Mouse (Mus musculus) R1 (cell line): ENCODE data around the gene Cemip2.

ENCODE experiments used
- DNase-seq: peaks from one replicate; pipeline ENCODE4 v3.0.0-alpha.2; 2018; ENCODE audit warnings: low read depth, low spot score

Cemip2 gene

DNA sequence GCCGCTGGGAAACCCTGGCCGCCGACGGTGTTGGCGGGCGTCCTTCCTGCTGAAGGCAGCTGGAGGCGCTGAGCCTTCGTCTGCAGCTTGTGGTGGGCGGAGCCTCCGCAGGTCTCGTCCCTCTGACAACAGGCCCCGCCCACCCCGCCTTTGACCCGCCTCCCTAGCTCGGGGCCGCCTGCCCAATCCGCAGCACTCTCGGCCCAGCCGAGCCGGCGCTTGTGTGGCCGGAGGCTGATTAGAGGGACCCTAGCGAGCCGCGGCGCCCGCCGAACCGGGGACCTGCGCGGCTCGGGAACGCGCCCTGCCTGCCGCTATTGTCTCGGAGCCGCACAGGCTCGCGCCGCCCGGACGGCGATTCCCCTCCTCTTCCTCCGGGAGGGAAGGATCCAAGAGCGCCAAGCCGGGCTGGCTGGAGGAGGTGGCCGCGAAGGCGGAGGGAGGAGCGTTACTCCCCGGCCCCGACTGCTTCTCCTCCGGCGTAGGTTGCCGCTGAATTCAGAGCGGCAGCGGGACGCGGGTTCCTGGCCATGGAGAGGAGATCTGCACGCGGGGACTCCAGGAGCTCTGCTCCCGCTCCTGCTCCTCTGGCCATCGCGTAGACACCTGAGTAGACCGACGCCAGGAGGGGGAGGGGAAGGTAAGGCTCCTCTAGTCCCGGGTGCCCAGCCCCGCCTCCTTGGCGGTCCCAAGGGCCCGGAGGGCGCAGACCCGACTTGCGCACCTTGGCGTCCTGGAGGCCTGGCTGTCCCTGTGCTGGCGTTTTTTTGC is at the start of gene Cemip2:
Gene Cemip2, plus strand, starts transcription at position 196 of the 771 bp plus-strand sequence.
- DNase-seq: peak; percentile 92

DNA sequence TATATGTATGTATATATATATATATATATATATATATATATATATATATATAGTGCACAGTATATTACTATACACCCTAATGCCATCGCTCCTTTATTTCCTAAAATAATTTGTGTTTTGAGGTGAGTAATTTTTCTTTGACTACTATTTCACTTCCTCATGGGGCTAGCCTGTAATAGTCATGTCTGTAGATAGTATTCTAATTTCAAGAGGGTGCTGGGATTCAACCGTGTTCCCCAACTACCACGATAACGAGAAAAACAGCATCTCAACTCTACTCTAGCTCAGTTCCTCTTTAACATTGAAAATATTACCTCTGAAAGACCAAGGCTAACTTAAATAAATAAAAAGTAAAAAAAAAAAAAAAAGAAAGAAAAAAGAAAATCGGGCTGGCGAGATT is 49.8 kb upstream of the Cemip2 start:
- no peak for DNase-seq

DNA sequence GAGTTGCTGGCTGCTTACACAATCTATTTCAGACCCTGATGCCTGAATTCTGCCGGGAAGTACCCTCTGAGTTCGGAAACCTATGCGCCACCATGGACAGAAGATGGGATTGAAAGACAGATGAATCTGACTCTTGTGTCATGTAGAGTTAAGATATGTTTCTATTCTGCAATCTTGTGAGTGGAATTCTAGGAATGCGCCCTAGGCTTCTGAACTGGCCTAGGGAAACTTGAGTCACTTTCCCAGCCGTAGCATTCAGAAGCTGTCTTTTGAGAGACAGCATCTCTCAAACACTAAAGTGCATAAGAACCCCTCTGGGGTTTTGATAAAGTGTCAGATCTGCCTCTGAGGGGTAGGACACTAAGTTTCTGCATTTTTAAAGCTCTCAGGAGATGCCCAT is 46.3 kb upstream of the Cemip2 start:
- no peak for DNase-seq

DNA sequence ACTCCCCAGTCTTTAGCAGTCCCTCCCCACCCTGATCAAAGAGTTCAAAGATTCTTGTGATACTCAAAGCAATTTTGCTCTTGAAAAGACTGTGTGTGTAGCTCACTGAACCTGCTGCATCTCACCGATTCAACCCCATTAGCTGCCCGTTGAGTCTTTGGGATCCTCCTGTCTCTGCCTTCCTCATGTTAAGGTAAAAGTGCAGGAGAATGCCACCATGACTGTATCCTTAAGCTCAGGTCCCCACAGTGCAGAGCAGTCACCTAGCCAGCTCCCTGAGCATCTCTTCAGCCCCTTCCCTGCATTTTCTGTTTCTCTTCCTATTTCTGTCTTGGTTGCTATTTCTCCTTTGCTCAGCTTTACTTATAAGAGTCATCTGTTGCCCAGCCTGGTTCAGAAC is 45.0 kb upstream of the Cemip2 start:
- DNase-seq: no peak

DNA sequence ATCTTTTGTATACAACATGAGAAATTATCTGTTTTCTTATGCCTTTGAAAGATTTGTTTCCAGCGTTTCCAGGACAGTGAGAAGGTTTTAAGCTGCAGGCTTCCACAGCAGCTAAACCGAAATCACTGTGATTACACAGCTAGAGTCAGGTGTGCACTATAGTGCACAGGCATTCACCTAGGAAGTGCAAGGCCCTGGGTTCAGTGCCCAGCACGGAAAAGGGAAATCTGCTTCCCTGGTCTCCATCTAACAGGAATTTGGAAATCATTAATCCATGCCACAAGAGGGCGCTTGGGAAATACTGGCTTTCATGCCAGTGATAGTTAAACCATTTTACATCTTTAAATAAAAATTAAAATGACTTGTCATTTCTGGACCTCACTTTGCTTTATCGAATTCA is 44.0 kb upstream of the Cemip2 start:
- DNase-seq: no peak

DNA sequence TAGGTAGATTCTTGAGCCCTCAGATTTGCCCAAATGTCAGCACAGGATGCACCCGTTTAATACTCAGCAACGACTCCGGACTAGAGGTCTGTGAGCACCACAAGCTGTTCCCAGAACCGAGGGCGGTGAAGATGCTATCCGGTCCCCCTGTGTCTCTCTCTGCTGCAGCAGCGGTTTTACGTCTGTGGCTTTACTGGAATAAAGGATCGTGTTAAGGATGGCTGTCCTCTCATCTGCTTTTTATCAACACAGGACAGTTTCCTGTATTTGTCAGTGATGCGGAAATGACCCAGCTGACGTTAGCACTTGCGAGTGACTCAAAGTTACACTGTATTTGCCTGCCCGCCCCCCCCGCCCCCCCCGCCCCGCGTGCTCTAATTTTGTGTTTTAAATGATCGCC is 40.7 kb upstream of the Cemip2 start:
- DNase-seq: no peak

DNA sequence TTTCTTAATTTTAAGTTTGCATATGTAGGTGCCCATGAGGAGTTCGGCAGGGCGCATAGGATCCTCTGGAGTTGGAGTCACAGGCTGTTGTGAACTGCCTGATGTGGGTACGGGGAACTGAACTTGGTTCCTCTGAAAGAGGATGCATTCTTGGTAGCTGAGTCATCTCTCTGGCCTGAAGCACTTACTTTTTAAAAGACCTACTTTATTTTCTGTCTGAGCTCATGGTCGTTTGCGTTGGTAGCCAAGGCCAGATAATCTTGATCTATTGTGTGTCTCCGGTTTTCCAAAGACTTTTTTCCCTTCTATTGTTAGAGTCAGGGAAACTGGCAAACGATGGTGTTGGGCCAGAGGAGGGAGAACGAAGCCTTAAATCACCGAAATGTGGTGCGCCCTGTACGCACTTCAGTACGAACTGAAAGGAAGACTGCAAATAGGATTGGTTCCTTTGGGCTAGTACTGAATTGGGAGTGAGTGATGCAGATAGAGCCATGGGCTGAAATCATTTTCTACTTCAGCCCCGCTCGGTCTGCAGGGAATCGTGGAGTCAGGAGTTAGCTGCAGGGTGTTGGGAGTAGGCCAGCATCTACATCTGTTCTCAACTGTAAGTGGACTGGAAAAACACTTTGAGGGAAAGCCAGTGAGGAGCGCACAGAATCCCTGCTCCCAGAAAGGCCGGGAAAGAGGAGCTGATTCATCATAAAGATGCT is 40.1 kb upstream of the Cemip2 start:
- no peak for DNase-seq

DNA sequence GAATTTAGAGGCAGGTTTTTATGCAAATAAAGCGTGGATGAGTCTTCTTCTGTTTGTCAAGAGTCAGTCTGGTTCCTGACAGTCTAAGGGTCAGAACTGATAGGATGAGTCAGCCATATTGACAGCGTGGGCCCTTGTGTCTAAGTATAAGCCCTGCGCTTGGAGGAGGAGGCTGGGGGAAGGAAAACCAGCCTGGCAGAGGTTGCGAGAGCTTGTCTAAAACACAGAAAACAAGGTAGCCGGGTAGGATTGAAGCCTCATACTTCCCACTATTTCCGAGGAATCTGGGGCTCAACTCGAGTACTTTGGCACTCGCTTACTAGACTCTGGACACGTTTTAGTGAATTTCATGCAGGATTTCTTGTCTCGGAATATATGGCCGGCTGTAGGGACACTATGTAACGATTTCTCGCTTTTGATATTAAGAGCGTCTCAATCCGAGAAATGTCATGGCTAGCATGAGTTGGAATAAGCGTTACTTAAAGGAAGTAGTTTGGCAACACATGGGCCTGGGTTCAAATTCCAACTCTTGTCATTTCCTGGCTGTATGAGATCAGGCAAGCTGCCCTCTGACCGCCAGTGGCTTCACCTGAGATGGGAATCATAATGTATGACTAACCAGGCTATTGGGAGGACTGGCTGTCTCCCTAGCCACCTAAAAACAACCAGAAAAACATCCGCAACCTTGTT is 39.4 kb upstream of the Cemip2 start:
- no peak for DNase-seq

DNA sequence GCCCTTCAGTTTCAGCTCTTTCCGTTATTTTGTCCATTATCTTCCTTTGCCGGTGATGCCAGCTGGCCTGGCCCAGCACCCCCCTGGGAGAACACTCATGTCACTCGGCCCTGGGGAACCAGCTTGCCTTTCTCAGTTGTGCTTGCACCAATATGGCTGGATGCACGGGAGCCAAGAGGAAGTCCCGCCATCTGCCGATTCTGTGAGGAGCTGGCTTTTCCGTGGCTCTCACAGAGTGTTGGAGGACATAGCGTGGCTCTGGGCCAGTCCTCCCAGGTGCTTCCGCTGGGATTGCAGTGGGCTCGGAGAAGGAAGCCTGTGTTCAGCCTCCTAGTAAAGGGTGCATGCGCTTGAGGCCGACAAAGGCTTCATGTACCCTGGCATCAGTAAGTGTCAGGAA is 36.0 kb upstream of the Cemip2 start:
- DNase-seq: no peak

DNA sequence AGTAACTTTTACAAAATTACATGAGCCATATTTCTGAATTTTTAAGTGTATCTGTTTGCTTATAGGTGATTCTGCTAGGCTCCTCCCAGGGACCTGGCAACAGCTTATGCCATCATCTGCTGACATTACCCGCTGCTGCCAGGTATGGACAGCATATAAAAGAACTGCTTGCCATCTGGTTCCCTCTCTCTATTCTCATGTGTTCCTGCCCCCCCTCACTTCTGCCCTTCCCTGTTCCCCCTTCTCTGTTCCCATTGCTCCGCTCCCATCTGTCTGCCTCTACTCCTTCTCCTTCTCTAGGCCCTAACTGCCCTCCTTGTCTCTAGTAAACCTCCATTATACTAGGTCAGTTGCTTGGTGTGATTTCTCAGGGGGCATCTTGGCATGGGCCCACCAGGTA is 32.6 kb upstream of the Cemip2 start:
- DNase-seq: no peak

DNA sequence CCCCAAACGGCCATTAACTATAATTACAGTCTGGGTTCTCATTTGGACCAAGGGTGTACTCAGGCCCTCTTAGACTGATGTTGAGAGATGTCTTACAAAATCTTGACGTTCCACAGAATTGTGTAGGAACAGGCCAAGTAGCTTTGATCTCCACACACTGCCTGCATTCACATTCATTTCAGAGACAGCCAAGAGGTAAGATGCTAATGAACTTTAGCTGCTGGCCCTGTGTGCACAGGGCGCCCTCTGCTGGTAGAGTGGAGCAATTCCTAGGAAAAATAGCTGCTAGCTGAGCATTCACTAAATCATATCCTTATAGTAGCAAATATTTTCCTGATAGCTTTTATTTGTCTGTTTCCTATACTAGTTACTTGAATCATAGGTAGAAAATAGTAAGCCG is 30.8 kb upstream of the Cemip2 start:
- DNase-seq: peak; percentile 67

DNA sequence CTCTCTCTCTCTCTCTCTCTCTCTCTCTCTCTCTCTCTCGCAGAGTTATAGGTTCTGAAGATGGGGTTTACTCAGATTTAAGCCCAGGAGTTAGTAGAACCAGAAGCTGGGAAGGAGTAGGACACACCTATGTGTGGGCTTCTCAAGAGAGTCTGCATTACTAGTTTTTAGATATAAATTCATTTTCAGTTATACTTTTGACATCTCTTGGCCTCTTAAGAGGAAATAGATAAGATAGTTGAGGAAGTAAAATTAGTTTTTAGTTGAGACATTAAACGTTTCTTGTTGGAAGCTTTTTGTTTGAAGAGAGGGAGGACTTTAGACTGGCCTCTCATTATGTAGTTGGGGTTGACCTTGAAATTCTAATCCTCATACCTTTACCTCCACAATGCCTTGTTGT is 28.0 kb upstream of the Cemip2 start:
- no peak for DNase-seq

DNA sequence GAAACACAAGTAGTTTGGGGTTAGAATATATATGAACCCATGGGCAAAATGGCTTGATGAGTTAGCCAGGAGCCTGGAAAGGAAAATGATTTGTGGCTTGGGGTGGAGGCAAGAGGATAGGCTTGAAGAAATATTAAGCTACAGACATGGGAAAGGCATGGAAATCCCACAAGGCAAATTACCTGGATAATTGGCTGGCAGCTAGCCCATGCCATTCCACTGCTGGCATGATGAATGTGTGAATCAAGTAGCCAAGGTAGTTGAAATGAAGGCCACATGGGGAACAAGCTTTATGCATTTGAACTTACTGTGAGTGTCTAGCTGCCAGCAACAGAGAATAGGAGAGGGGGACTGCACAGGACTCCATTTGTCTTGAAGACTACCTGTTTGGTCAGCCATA is 16.5 kb upstream of the Cemip2 start:
- no peak for DNase-seq

DNA sequence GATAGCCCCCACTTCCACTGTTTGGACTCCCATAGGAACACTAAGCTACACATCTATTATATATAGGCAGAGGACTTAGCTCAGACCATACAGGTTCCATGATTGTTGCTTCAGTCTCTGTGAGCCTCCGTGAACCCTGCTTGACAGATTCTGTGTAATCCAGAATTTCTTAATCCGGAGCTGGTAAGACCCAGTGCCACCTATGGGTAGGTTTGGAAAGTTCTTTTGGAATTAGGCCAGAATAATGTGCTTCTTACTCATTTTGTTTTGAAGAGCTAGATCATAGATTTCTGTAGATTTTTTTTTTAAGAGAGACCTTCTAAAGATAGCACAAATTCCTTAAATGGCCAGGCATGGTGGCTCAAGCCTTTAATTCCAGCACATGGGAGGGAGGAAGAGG is 14.1 kb upstream of the Cemip2 start:
- no peak for DNase-seq

DNA sequence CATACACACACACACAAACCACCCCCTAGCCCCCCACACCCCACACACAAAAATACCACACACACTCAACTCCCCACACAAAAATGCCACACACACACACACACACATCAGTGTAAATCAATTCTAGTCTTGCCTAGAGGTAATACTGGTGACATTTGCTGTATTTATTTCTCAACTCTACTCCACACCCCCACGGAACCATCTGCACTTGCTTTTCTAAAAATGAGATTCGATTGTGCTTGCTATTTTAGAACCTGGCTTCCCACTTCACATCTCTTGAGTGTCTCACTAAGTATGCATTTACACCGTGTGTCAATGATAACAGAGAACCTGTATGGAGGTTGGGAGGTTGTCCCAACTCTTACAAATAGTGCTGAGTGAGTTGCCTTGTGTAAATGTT is 13.4 kb upstream of the Cemip2 start:
- DNase-seq: no peak

DNA sequence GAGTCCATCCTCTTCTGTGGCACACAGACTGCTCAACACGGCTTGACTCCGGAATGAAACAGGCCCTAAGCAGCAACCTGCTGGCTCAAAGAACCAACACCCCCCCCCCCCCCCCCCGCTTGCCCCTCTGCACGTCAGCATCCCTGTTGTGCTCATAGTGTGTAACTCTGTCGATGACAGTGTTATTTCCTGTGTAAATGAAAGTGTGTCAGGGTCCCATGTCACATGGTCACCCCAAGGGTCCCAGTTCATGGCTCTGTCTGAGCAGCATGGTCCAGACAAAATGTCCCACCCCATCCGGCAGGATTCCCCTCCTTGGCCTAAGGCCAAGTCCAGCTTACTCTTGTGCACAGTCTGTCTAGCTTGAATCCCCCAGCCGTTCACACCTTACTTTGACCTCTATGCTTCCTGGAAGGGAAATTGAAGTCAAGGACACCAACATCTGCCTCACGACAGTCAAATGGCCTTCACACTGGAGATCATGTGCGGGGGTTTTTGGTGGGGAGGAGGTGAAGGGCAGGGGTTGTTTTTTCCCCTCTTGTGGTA is 10.6 kb upstream of the Cemip2 start:
- DNase-seq: peak; percentile 60

DNA sequence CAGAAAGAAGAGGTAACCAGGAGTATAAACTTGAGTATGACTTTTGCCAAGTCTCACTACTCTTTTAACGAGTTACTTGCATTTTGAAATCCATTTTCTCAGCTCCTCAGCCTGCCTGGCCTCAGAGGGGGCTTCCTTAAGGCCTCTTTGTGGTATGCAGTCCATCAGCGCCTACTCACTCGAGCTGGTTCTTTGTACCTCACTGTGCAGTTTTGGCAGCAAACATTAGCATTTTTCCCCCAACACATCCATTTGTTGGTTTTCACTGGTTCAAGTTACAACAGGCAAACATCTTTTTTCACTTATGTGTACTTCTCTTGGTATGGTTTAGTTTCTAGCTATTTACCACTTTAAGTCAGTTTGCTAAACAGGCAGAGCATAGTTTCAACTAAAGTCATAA is 8.3 kb upstream of the Cemip2 start:
- DNase-seq: no peak

DNA sequence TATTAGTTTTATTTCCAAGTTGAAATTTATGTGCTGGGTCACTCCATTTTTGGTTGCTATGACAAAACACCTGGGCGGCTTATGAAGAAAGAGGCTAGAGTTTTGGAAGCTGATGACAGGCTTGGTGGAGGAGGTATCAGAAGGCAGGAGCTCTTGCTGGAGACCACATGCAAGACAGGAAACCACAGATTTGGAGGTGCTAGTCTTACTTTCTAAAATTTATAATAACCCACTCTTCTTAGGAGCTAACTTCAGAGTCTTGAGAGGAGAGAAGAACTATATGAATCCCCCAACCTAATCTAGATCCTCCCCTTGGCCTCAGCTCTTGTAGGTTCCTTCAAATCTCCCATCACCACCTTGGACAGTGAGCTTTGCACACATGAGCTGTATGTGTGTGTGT is 6.6 kb upstream of the Cemip2 start:
- no peak for DNase-seq

DNA sequence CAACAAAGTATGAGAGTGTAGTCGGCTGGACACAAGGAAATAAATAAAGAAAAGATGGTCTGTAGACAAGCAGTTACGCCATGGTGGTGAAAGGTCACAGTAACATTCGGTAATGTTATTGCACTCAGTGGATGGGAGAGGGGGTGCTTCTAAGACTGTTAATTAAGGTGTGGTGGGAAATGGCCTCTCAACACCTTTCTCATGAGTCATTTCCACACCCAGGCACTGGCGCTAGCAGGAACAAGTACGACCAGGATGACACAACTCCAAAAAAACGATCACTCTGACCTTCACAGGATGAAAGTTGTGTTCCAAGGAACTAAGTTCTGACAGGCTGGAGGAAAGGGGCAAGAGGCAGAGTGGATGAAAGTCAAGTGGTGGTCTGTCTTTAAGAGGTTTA is 4.5 kb upstream of the Cemip2 start:
- DNase-seq: no peak

DNA sequence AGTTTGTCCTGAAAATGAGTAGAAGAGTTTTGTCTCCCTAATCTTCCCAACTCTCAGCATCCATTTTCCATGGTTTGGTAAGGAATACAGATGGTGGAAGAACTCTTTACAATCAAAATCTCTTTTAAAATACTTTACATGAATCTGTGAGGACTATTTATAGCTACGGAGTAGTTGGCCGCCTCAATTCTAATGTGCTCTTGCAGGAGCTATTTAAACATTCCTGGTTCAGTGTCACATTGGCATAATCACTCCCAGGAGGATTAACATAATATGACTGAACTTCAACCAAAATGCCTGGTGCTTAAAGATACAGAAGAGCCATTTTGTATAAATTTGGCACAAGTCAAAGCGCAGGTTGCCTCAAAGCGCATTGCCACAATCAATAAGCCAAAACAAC is 2.5 kb upstream of the Cemip2 start:
- no peak for DNase-seq

DNA sequence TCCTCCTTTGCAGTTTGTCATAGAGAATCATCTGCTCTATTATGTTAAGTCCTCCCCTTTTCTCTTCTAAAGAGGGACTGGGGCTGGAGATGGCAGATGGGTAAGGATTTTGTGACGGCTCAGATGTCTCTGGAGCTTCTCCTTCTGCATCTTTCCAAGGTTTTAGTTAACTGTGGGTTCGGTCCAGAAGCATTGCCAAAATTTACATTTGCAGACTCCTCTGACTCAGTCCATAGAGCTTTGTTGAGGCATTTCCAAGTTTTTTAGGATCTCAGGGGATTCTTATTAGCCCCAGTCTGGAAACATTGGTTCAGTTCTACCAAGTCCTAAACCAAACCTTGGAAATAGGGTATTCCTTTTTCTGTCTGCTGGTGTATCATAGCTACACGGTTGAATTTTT is 1.5 kb upstream of the Cemip2 start:
- DNase-seq: no peak

DNA sequence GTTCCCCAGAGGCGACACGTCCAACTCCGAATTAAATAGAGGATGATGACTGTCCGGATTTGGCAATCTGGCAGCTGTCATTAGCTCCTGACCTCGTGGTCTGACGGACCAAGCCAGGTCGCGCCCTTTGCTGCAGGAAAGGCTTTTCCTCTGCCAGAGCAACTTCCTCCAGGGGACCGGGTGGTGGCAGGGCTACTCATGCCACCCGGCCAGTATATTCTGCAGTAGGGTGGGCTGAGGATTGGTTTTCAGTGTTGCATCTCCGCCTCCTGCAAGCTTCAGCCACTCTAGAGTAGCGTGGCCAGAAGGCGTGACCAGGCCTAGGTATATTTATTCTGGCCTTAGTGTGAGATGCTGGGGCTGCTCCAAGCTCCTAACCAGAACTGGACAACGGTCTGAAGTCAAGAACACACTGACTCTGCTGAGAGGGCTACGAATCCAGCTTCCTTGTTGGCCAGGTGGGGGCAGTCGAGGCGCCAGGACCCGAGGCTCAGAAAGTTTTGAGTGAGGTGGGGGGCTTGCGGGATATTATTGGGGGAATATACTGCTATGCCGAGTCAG is 891 bp upstream of the Cemip2 start:
- peak; percentile 59 for DNase-seq
